Mouse (Mus musculus) megakaryocyte, adult 5-6 weeks (primary cell): Measurements from ENCODE around the gene Prf1. TPM values are rescaled to one million over a fixed set of nuclear protein-coding genes. Genes with fewer than 3 reads are reported as not detected.

ENCODE experiments used
- ATAC-seq: 2 replicates; pipeline ENCODE4 v1.8.0; 2016; ENCODE audit warnings: mild to moderate bottlenecking, inconsistent platforms; ENCODE audit not compliant: poor library complexity, severe bottlenecking
- total RNA-seq, 2 experiments: library from RNA; stranded (forward) in 1 of 2; stranded (reverse) in 1 of 2; fragments of 153-499, 151-499 nt in 1 of 2; fragments of 221-1000, 200-1000 nt in 1 of 2; gene quantifications; 2 replicates each; pipeline versions ENCODE4 v1.2.3 to v1.2.4; 2015 to 2017

Gene Prf1
- total RNA-seq (2015) (0.20 and 2.5 TPM in 2 replicates), total RNA-seq (2017) (0.88 and 1.5 TPM in 2 replicates)

DNA sequence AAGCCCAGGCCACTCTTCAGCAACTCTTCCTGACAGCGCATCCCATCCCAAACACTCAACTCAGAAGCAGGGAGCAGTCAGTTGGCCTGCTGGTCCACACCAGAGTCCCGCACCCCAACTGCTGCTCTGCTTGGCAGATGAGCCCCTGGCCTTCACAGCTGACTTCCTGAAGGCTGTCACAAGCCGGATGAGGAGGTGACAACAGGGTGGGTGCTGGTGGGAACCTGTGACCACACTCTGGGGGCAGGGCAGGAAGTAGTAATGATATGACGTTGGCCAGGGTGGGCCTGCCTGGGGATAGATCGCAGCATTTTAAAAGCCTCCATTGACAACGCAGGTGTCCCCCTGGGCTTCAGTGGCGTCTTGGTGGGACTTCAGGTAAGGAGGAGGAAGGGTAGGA, at the start of gene Prf1:
TSS of gene Prf1 (plus strand) at position 357 of the 400 bp plus-strand sequence.
- ATAC-seq = peak; percentile 87

DNA sequence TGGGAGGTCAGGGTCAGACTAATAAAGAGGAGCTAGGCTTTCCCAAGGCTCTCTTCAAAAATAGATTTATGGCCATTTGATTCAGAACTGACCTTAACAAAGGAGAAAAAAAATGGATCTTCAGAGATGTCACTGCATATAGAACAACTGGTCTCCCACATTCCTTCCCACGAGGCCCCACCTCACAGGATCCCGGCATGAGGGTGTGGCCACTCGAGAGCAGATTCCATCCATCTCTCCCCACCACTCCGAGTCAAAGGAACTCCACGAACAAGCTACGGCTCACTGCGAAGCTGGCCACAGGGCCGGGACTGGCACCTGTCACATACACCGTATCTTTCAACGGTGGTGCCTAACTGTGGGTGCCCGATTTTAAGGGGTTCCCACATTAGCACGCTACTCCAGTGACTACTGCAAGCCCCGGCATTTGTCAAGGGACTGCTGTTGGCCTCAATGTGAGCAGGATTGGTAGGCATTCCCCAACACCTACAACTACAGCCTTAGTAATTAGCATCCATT, 49.0 kb upstream of the Prf1 start:
- ATAC-seq = no peak

DNA sequence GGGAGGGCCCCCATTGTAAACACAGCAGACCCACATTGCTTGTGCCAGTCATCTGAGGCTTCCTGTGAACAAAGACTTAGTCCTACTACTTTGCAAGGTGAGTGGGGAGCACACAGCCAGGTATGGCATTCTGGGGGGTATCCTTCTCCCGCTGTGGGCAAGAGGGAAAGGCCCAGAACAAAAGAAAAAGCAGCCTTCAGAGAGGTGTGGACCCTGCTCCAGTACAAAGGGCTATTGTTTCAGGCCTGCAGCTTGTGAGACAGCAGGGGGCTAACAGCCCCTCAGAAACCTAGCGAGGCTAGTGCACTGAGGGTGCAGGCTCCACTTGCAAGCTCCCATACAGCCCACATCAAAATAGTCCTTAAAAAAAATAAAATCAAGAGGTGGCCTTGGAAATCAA, 47.7 kb upstream of the Prf1 start:
- ATAC-seq = no peak

DNA sequence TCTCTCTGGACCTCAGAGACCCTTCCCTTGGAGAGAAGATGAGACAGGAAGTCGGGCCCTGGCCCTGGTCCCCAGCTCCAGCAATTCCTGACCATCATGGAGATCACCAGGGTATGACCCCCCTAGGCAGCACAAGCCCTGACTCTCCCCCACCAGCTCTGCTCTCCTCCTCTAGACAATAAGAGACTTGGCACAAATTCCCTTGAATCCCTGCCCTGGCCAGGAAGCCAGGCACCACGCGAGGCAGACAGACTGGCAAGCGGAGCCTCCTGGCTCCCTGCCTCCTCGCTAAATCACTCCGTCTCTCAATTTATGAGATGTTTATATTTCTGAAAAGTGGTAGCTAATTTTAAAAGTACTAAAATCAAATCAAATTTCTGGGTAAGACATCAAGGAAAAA, 42.9 kb upstream of the Prf1 start:
- no peak for ATAC-seq

DNA sequence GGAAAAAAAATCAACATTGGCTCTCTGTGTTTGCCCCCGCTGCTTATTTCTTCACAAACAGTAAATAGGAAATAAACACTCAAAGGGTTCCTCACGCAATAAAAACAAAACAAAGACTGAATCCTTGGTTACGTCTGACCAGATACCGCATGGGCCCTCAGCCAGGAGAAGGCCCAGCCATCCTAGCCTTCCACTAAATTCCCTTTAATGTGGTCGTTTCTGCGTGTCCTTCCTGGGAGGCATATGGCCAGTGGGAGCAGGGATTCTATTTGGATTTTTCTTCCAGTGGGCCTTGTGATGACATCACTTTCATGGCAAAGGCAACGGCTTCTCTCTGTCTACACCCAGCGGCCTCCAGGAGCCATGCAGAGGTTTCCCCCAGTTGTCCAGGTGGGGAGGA, 42.4 kb upstream of the Prf1 start:
- ATAC-seq = no peak

DNA sequence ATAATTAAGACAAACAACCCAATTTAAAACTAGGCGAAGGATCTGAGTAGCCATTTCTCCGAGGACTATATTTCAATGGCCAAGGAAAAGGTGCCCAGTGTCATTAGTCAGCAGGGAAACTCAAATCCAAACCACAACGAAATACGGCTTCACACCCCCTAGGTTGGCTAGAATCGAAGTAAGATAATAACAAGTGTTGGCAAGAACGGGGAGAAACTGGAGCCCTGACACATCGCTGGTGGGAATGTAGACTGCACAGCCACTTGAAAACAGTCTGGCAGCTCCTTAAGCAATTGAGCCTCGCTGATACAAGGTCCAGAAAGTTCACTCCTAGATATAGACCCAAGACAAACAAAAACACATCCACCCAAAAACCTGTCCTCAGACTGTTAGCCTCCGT, 41.0 kb upstream of the Prf1 start:
- no peak for ATAC-seq

DNA sequence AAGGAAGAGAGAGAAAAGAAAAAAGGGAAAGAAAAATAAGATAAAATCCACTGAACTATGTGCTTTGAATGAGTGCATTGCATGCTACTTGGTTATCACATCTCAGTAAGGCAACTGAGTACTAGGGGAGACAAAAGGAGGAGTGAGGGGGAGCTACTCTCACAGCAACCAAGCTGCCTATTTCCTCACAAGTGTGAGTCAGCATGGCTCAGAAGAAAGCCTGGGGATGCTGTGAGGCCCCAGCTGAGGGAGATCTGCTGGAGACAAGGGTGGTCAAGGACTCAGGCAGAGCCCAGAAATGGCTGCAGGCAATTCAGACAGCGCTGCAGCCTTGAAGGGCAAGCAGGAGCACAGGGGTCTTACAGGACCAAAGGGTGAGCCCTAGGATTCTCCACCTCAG, 39.5 kb upstream of the Prf1 start:
- no peak for ATAC-seq

DNA sequence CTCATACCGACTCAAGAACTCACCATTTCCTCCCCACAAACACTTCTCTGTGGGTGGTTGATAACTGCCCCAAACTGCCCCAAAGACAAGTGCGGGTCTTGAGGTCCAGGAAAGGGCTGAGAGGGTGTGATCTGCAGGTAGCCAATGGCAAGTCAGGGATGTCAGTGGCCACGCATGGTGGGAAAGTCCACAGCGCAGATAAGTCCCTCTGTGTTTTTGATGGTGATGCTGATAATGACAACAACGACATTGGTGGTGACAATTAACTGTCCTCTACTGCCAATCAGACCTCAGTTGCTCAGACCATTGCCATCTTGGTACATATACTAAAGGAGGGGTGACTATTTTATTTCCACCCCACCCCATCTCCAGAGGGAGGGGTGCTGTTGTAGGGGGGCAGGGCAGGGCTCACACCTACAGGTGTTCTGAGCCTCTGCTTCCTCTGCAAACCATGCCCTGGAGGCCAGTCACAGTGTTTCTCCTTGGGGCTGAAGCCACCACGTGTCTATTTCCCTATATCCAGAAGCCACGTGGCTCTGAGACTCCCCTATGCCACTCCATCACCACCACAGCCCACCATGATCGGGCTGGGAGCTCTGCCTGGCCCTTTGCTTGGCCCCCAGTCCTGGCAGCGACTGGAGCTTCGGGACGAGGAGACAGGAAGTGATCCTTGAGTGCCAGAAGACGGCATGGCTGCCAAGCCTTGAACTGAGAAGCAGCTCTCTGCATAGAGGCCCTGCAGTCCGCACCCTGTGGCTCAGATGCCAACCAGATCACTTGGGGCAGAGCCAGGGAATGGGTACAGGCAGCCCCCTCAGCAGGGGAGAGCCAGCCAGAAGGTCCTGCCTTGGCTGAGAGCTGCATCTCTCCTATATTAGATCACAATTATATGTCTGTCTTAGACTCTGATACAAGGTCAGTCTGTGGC, 36.1 kb upstream of the Prf1 start:
- ATAC-seq = peak; percentile 78

DNA sequence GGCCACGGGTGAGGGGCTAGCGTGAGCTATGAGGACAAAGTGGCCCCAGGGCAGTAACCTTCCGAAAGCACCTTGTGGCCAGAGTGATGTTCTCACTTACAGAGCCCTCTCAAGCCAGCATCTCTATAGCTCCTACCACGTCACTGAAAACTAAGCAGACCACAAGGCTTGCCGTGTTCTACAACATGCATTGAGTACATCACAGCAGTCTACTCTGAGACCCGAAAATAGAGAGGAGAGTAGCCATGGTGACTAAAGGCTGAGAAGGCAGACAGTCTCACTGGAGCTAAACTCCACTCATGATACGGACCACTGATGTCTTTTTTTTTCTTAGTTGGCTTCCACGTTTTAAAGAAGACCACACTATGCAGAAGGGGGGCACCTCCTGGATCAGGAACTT, 34.0 kb upstream of the Prf1 start:
- no peak for ATAC-seq

DNA sequence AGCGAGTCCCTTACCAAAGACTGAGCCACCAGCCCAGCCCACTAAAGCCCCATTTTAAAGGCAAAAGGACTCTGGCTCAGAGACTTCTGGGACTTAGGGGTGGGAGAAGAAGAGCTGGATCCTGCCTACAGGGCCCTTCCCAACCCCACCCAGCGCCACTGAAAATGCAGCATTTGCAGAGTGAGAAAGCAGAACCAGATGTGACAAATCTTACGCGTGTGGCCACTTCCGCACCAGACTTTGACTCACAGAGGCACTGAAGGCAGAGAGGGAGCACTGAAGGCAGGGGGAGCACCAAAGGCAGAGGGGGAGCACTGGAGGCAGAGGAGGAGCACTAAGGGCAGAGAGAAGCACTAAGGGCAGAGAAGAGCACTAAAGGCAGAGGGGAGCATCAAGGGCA, 30.3 kb upstream of the Prf1 start:
- peak; percentile 33; the same call in 1 of the 2 replicates for ATAC-seq

DNA sequence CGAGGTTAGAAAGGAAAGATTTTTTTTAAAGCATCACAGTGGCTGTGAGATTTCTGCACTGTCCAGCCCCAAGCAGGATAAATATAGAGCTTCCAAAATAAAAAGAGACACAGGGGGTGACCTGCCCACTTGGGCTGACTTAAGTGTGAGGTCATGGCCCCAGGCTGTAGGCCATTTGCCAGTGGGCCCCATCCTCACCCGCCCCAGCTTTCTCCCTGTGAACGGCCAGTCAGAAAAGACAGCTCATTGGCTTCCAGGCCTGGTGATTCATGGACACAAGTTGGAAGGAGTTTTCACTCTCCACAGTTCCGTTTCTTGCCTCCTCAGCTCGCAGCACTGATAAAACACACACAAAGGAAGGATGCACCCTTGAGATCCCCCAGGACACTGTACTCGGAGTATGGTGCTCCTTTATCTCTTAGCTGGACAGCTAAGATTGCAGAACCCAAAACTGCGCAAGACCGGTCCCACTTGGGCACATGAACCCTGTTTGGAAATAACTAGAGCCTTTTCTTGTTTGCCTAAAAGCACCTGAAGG, 25.5 kb upstream of the Prf1 start:
- ATAC-seq = no peak

DNA sequence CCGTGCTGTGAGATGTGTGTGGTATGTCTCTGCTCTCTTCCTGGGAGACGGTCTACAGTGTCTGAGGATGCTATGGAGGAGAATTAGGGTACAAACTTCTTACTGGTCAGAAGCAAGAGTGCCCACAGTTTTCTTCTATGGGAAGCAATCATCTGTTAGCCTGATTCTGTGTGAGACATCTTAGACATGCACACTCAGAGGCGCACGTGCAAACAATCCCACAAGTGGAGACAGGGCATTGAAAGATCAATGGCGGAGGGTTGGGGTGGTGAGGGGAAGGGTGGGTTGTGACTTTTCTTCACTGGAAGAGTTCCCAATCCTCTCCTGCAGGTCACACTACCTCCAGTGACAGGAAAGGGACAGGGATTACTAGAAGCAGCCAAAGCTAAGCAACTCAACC, 25.0 kb upstream of the Prf1 start:
- ATAC-seq = no peak

DNA sequence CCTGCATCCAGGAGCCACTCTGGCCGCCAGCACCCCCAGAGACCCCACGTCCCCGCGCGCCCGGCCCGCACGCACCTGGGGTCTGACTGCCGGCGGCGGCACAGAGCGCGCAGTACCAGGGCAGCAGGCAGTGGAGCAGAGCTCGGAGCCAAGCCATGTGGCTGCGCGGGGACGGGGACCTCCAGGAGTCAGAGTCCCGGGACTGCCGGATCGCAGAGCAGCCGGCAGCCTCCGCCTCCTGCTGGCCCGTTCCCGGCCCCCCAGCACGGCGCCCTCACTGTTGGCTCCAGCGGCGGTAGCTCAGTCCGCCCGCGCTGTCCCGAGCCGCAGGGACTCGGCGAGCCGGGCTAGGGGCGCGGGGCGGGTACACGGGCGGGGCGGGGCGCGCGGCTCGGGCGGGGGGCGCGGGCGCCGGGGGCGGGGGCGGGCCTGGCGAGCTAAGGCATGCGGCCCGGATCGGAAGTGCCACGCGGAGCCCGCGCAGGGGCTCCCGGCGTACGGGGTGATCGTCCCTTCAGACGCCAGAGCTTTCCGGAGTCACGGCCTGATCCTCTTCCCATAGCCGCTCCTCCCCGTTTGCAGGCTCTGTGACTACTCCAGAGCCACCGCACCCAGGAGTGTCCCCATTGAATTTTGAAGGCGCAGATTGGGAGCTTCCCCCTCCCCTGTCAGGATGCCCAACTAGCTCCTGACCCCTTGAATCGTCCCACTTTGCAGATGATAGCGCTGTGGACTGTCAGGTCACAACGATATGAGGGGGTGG, 24.4 kb upstream of the Prf1 start, which contains the start of gene Adamts14:
TSS of gene Adamts14 (minus strand) at position 358 of the 763 bp plus-strand sequence.
- ATAC-seq = no peak

DNA sequence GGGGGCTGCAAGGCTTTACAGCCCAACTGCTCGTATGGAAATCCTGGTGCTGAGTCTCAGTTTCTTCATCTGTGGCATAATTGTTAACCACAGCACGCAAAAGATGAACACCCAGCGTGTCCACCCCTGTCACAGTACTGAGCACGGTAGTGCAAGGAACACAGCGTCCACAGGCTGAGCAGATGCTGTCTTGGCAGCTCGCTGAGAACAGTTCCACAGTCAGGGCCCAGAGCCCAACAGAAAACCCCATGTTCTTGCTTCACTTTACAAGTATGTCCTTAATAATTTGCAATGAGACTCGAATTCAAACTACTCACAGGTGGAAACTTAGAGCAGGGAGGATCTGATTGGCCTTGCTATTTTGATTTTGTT, 23.8 kb upstream of the Prf1 start:
- no peak for ATAC-seq

DNA sequence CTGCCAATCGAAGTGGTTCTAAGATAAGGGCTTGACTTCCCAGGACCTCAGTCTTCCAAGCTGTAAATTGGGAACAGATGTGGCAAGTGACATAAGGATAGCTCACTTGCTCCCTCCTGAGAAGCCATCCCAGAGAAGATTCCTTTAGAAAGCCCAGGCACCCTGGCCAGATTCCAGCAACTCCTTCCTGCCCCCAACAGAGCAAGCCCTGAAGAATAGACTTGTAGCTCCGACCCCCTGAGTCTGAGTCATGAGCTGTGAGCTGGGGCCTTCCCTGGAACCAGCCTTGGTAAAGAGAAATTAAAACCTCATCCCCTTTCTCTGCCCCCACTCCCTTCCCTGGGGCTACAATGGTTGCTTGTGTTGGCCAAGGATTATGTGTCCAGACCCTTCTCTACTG, 23.1 kb upstream of the Prf1 start:
- no peak for ATAC-seq

DNA sequence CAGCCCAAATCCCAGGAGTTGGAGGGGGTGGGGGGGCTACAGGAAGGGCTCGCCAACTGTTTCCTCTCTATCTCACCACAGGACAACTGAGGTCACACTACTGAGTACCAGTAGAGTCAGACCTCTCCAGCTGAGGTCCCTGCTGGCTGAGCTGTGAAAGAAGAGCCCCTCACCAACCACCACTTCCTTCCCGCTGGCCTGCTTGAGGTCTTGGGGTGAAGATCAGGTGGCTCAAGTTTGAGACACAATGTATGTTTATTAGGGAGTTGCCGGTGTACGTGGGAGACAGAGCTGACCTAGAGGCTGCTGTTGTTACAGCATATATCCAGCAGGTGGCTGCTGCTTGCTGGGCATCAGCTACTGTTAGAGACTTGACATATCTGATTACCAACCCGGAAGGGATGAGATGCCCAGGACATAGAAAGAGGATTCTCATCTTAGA, 21.9 kb upstream of the Prf1 start:
- peak; percentile 78 for ATAC-seq

DNA sequence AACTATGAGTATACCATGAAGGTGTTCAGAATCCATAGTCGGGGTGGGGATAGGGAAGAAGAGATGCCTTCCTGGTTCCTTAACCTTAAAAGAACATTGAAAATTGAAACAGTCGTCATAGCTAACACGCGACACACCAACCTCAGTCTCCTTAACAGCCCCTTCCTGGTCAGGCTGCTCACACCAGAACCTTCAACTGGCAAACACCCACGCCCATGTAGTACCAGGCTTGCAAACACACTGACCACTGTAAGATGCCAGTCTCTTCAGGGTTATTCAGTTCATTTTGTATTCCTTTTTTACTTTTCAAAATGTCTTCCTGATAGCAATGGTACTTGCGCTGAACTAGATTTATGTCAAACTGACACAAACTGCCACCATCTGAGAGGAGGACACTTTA, 20.6 kb upstream of the Prf1 start:
- no peak for ATAC-seq

DNA sequence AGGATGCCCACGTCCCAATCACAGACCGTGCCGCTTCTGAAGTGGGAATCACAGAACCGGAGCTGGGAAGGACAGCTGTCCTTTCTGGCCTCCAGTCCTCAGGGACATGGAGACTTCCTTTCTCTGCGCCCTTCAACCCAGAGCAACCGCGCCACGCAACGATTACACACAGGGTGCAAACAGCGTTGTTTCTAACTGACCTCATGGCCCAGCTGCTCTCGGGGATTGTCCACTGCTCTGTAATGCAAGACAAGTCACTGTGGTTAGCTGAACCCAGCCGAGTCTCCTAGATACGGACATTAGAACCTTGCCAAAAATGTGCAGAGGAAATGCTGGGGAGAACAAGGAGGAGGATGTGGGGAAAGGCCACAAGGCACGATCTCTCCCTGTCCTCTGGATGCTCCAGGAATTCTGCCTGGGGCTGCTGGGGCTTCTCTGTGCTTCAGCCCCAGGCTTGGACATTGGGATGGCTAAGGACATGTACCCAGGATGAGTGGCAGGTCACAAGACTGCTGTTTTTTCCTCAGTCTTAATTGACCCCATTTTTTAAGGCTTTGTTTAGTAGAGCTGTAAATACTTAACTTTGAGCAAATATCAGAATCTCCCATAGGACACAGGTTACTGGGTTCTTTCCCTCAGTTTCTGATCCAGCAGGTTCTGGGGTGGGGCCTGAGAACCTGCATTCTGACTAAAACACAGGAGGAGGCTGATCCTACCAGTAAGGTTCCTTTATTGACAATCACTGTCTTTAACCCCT, 19.5 kb upstream of the Prf1 start:
- no peak for ATAC-seq

DNA sequence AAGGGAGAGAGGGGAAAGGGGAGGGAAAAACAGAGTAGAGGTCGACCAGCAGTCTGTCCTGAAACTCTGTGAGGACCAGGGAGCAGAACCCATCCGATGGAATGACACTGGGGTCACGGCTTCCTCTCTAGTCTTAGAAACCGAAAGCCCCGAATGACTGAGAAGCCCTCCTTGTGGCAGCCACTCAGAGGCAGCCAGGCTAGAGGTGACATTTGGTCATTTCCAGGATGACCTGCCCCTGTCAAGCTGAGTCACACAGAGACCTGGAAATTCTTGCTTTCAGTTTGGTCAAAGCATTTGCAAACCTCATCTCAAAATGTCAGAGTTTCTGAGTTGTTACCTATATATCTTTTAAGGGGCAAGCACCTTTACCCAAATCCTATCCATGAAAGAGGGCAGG, 16.5 kb upstream of the Prf1 start:
- ATAC-seq = no peak

DNA sequence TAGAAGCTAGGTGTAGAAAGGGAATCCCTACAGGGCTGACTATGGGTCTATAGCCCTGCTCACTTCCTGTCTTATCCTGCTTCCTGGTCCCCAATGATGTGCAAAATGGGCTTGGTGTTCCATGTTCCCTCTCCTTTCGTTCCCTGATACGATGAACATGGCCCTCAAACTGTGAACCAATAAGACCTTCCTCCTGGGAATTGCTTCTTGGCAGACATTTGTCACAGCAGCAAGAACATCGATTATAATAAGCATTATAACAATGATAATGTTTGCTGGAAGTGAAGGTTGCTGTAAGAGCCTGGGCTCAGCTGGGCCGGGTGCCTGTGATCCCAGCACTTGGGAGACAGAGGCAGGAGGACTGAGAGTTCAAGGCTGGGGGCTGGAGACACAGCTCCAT, 13.3 kb upstream of the Prf1 start:
- no peak for ATAC-seq

DNA sequence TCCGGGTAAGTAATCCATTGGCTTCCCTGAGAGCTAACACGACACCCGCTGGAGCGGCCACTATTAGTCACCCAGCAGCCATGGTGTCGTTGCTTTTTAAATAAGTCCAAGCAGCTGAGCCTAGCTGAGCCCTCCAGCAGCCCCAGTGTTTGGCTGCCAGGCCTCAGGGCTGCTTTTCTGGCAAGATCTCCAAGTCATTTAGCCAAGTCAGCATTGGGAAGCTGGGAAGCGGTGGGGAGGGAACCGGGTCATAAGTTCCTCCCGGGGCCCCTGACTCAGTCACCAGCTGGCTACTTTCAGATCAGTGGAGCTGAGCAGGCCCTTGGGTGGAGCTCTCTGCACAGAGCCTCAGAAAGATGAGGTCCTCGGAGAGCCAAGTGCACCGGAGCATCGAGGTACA, 12.4 kb upstream of the Prf1 start:
- ATAC-seq = no peak
